Mouse (Mus musculus) c-Kit-positive CD71-negative TER-119-negative erythroid progenitor cells, embryonic 14.5 days (primary cell): ENCODE measurements around the gene Zfp30.

Experiments used
- DNase-seq: peaks from one replicate; pipeline ENCODE4 v3.0.0-alpha.2; 2013; ENCODE audit warnings: low read depth

Zfp30 gene

DNA sequence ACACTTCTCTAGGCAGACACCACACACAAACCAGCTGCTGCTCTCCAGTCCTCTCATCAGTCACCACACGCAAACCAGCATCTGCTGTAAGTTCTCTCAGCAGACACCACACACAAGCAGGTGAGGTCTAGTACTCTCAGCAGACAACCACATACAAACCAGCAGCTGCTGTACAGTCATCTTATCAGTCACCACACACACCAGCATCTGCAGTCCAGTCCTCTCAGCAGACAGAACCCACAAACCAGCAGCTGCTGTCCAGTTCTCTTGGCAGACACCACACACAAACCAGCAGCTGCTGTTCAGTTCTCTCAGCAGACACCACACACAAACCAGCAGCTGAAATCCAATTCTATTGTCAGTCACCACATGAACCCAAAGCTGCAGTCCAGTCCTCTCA, 53.0 kb downstream of the Zfp30 start:
- no peak for DNase-seq

- DNase-seq: no peak
These were observed 55.5 kb downstream of the Zfp30 start for GRCm38 (mm10) chr7:29839256-29839655.

DNA sequence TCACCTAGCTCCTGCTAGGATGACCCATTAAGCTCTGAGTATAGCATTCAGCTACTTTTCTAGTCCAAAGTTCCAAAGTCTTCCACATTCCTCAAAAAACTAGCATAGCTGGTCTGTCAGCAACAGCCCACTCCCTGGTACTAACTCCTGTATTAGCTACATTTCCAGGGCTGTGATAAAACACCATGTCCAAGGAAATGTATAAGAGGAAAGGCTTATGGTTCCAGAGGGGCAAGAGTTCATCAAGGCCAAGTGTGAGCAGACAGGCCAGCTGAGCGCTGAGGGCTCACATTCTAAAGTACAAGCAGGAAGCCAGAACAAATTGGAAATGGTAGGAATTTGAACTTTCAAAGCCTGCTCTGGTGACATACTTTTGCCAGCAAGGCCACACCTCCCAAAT, 58.3 kb downstream of the Zfp30 start:
- DNase-seq: no peak
